Mouse (Mus musculus) bone marrow macrophage, adult 2 months (primary cell): ENCODE data around the gene Rundc1.

Source experiments
- CTCF ChIP-seq: IDR thresholded peaks from 2 replicates; pipeline ENCODE4 v1.5.1; 2012; ENCODE audit warnings: low read depth, mild to moderate bottlenecking, low read length, moderate library complexity
- POLR2A ChIP-seq: IDR thresholded peaks from 2 replicates; pipeline ENCODE4 v1.6.1; 2012; ENCODE audit warnings: mild to moderate bottlenecking, low read depth, low read length, borderline replicate concordance

DNA sequence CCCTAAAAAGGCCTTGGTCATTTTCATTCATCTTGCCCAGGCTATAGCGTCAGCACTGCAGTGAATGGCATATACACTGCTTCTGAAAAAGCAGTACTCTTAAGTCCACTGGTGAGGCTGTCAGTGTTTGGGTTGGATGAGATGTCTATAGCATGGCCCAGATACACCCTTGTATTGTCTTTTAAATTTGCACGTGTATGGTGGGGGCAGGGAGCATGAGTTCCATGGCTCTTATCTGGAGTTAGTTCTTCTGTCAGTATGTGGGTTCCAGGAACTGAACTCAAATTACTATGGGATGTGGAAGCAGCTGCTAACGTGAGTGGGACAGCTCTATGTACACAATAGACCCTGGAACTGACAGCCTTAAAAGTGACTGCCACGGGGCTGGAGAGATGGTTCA lies 10.9 kb downstream of the Rundc1 start:
- TF ChIP-seq POLR2A = no peak
- no peak for TF ChIP-seq CTCF
